Mouse (Mus musculus): Measurements from ENCODE around the gene Ptprf.

The Ptprf gene

GRCm38 (mm10) chr4:118282182-118282562, 9.0 kb downstream of the Ptprf start:
- DNase-seq (ENCODE audit: low read depth): no peak

DNA sequence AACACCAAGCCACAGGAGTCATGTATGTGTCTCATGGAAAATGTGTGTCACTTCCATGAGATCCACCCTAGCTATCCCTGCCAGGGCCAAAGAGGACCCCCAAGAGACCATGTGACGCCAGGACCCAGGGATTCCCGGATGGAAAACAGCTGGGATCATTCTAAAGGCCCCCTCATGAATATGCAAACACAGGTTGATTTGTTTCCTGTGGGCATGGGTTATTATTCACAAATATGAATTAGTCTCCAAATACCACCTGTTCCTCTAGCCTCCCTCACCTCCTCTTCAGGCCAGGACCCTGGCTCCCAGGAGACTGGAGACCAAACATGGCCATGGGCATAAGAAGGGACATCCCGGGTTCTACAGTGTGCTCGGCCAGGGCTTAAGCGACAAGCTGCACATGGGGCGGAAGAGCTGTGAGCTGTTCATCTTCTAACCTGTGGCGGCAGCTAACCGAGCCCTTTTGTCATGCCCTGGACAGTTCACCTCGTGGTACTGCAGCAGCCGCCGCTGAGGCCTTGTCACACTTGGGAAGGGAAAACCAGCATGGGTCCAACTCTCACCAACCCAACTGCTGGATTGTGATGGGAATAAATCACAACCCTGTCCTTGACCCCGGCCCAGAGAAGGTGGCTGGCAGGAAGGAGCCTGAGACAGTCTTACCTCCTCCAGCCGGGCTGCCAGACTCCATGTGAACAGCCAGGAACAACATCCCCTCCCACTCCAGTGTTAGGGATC, 9.6 kb downstream of the Ptprf start:
- no peak for DNase-seq (ENCODE audit: low read depth)

DNA sequence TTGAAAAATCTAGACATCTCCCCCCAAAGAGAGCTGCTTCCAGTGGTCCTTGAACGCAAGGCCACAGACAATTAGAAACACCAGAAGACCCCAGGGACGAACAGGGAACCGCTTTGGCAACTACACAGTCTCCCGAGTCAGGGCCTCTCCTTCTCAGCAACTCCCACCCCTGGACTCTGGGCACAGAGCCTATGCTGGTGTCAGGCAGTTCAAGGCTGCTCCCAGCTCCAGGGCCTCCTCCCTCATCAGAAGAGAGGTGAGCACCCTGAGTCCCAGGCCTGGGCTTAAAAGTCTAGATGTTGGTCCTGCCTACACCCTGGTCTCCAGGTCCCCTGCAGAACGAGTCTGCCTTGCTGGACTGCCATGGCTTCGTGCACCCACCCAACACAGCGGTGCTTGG, 10.7 kb downstream of the Ptprf start:
- DNase-seq (ENCODE audit: low read depth): no peak

DNA sequence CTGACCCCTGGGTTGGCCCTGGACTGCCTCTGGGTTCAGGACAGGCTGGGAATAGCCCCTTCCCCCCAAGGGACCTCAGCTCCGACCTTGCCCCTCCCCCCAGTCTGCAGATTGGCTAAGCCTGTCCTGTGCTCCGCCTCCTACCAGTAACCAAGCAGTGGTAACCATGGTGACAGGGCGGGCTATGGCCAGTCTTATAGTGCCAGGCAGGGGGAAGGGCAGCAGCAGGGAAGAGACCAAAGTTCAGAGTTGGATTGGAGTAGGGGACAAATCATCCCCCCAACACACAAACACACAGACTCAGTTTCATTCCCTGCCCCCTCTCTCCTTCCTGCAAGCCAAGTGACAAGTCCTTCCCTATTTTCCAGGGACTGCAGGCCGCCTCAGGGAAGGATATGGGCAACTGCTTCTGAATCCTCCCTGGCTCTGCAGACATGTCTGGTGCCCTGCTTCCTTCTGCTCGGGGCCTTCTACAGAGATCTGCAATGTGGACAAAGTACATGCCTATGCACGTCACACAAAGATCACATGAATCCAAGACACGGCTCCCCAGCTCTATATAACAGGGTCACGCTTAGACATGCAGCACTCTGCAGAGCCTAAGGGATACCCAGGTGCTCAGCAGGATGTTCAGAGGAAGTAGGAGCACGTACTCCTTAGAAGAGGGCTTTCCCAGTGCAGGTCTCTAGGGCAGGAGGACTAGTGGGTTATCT, 14.5 kb downstream of the Ptprf start:
- DNase-seq (ENCODE audit: low read depth): no peak

GRCm38 (mm10) chr4:118275601-118276519, 15.3 kb downstream of the Ptprf start:
- no peak for DNase-seq (ENCODE audit: low read depth)

DNA sequence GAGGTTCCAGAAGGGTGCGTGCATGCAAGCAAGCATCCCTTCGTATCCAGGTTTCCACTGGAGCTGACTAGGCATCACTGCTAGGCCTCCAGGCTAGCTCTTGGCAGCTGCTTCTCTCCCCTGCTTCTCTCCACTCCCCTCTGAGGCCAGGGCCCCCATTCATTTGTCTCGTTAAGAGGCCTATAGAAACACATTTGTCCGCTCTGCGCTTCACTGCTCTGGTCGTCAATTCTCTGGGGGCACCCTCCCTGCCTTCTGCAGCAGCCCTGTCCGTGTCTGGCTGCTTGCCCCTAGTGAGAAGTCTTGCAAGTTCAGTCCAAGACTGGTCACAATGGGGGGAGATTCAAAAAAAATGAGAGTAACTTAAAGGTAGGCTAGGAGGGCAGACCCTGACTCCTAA, 16.7 kb downstream of the Ptprf start:
- no peak for DNase-seq (ENCODE audit: low read depth)

DNA sequence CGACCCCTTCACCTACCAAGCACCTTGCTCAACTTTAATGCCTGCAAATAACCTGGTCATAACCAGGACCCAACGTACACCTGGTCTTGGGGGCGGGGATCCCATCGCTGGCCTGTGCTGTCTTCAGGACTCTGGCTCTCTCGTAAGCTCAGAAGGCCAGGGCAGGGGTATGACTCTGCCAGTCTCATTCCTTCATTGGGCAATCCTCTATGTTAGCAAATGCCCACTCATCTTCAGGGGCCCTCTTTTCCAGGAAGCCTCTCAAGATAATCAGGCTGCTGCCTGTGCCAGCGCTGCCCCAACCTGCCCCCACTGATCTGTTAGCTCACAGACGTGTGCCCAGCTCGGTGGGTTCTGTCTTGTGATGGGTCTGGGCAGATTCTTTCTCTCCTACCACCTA, 17.2 kb downstream of the Ptprf start:
- DNase-seq (ENCODE audit: low read depth): no peak

GRCm38 (mm10) chr4:118273545-118273944, 17.7 kb downstream of the Ptprf start:
- DNase-seq (ENCODE audit: low read depth): no peak

DNA sequence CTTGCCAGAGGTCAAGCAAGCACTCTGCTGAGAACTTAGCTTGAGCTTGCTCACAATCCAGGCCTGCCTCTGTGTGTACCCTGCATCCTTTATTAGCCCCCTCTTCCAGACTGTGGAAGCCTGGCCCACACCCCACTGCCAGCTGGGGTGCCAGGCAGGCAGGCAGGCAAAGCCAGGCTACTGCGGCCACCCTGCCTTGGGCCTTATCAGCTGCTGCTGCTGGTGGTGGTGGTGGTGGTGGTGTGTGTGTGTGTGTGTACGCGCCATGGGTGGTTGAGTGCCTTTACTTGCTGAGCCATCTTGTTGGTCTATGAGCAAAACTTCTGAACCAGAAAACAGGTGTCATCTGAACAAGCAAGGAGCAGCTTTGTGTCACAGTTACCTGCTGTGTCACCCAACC, 18.3 kb downstream of the Ptprf start:
- no peak for DNase-seq (ENCODE audit: low read depth)

DNA sequence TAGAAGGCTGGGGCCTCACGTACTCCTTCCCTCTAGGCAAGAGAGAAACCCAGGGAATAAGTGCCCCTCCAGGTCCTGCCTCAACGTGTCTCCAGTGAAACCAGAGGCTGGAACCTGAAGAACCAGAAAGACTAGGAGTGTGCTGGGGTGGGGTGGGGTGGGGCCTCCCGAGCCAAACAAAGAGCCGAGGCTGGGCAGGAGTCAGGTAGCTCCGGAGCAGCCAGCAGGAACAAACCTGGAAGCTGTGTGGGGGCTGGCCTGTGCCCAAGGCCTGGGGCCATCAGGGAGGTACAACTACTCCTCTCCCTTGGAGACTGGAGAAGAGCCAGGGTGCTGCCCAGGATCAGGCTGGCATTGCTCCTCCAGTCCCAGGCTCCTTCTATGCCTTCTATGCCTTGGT, 18.9 kb downstream of the Ptprf start:
- no peak for DNase-seq (ENCODE audit: low read depth)

DNA sequence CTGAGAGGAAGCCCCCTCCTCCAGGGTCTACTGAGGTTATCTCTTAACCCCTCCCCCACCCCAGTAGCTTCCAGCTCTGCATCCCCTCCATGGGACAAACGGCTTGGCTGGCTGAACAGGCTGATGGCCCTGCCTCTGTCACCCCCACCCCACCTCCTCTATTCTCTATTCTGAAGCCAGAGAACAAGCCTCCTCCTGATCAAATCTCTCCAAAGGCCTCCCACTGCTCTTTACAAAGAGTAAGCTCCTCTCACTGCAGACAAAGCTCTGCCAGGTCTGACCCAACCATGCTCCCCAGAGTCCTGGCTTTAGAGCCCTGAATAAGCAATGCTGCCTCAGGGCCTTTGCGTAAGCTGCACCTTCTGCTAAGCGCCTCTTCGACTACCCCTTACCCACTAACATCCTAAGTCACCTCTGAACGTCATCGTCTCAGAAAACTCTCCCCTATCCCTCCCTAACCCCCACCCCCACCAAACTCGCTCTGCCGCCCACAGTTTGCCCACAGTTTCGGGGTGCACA, 19.6 kb downstream of the Ptprf start:
- DNase-seq (ENCODE audit: low read depth): no peak

DNA sequence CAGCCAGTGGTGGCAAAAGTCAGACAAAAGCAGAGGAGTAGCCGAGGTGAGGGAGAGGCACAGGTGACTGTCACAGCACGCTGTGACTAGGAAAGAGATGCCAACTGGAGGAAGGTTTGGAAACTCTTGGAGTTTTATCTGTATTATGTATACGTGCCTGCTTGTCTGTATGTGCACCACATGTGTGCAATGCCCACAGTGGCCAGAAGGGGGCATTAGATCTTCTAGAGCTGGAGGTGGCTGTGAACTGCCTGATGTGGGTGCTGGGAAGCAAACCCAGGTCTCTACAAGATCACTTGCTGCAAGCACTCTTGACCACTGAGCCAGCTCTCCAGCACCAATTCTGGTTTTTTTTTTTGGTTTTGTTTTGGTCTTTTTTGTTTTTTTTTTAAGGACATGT, 20.5 kb downstream of the Ptprf start:
- no peak for DNase-seq (ENCODE audit: low read depth)

DNA sequence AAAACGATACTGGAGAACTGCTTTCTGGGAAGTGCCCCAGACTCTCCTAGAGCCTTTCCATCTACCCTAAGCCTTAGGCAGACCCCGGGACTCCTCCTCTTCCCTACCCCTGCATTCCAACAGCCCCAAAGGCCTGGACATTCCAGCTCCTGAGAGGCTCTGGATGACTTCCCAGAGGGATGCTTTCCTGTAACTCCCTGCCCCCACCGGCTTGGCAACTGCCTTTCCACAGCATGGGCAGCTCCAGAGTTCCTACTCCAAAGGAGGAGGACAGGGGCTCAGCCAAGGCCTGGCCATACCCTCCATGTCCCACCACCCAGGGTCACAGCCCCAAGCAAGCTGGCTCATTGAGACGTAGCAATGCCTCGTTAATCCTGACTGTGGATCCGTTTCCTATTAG, 21.2 kb downstream of the Ptprf start:
- DNase-seq (ENCODE audit: low read depth): no peak

DNA sequence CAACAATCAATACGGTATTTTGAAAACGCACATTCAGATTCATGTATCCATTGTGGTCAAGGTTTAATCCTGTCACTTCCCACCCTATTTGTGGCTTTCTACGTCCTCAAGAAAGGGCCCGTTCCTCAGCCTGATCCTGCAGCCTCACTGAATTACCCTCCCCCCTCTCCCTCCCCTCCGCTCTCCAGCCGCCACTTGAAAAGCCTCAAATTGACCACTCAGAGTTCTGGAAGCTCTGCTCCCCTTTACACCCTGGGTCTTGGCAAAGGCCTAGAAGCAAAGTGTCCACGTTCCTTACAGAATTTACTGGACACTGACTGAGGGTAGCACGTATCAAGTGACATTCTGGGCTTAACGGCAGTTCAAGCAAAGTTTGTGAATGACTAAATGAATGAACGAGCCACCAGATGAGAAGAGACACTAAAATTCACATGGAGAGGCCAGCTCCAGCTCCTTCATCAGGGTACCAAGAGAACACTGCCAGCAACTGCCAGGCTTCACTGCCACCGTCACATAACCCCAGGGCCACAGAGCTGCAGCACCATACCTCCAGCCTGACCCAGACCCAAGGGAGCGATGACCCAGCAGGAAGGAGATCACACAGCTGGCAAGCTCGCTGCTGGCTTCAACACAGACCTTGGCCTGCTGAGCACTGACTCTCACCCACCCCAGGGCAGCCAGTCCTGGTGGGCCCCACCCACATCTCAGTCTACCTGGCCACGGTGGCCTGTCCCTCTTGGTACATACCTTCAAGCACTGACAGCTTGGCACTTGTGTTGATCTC, 22.6 kb downstream of the Ptprf start:
- no peak for DNase-seq (ENCODE audit: low read depth)

DNA sequence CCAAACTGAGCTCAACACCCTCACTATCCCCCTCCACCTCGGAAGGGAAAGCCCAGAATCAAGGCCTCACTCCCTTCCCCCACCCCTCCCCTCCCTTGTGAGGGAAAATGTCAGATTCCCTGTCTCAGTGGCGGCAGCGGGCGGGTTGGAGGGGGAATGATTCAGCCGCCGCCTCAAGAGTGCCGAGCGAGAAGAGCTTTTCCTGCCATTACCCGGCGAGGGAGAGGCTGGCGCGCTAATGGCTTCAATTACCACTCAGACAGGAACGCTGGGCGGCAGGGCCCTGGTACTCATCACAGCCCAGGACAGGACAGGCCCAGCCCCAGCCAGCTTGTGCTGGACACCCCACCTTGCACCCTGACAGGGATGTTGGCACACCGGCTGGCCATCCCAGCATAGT, 25.6 kb downstream of the Ptprf start:
- DNase-seq (ENCODE audit: low read depth): no peak

DNA sequence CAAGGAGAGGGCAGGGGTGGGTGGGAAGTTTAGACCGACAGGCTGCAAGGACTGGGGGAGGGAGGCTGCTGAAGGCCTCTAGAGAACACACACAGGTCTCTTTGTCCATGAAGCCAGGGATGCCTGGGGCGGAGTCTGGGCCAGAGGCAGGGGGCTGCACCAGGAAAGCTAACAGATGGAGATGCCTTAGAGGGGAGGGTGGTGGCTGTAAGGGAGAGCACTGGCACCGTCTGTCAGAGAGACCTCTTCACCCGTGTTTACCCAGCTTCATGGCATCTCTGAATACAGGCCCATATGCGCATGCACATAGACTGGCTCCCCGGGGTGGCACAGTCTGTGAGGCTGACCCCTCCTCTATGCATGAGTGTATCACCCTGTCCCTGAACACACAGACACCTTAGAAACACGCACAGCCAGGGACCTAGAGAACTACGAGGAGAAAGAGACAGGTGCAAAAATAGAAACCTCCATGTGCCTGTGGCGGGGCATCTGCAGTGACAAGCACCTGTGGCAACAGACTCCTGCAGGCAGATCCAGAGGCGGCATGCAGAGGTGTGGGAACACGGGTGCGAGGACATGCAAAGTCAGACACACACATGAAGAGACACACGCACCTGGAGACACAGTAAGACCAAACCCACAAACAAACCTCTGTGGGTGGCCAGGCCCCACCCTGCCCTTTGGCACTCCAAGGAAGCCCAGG, 29.3 kb downstream of the Ptprf start:
- DNase-seq (ENCODE audit: low read depth): no peak

DNA sequence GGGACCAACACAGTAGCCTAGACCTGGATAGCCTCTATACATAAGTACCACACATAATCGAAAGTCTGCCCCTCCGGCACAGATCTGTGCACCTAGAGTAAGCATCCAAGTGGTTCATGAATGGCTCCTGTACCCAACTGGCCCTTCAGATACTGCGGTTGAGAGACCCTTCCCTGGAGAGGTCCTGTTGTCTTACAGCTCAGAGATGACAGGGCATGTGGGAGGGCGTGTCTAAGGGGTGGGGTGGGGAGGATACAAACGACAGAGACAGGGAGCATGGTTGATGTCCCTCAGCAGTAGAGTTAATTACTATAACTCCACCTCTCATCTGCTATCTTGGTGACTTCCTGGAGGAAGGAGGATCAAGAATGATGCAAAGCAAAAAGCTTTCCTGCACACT, 29.9 kb downstream of the Ptprf start:
- no peak for DNase-seq (ENCODE audit: low read depth)

DNA sequence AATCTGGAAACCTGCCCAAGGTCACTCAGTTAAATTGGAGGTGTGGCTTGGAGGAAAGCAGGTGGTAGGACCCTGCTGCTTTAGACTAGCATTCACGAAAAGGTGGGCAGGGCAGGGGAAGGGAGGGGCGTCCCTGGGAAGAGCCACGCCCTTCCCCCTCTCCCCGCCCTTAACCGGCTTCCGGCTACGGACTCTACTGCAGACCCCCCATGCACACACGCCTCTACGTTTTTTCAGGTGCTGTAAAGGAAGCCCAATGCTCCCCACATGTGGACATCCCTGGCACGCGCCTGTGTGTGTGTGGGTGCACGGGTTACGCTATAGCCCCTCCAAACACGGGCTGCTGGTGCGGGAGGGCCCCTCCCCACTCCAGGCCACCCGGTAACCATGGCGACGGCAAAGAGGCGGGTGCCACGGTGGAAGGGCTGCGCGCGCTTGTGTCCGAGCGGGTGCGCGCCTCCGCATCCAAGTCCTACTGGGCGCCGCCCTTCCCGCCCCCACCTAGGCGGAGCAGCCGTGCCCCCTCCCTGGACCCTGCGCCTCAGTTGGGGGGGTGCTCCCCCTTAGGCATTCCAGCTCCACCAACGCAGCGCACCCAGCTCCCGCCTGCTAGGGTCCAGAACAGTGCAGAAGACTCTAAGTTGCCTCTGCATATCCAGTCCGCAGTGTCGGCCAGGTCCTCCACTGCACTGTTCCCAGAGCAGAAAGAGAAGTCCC, 30.5 kb downstream of the Ptprf start:
- DNase-seq (ENCODE audit: low read depth): peak; percentile 51

DNA sequence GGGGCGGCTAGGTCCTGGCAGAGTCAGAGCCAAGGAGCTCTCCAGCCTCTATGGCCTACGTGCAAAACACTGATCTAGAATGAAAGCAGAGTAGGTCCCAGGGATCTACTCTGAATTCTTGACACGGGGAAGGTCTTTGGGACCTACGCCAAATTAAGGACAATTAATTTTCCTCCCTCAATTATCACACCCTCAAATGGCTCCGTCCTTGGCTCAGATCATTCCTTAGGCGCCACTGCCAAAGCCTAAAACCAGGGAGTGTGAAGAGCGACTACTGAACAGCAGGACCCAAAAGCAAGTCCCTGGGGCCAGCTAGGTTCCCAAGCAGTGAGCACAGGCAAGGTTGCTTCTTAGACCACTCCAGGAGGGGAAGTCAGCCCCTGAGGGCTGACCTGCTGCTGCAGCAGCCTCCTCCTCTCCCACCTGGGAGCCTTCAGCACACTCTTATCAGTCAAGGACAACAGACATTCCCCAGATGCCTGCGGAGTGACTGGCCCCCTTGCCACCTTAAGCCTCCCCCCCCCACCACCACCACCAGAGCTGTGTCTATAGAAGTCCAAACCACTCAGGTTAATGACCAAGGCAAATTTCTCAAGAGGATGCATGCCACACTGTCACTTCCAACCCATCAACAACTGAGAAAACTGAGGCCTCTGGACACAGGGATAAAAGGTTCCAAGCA, 31.3 kb downstream of the Ptprf start:
- no peak for DNase-seq (ENCODE audit: low read depth)

- no peak for DNase-seq (ENCODE audit: low read depth)
These were observed 33.2 kb downstream of the Ptprf start for GRCm38 (mm10) chr4:118257977-118258376.
